Mouse (Mus musculus) spleen, adult 18-20 months (tissue): ENCODE measurements around the gene Fancl.
"Not testable (repeated sequence)": the region's sequence is repeated elsewhere in the genome, so short reads cannot be mapped to it uniquely, and the experiment has no call there.

Experiments
- DNase-seq, 2 experiments: peaks; one replicate each; pipeline ENCODE4 v3.0.0; 2022; ENCODE audit warnings: mixed read lengths in 2 of 2

Fancl gene

GRCm38 (mm10) chr11:26385971-26386370 lies at the start of gene Fancl:
Fancl (plus strand) TSS chr11:26386135.
- no peak for DNase-seq

- no peak for DNase-seq
Observed at GRCm38 (mm10) chr11:26336848-26337247, 49.1 kb upstream of the Fancl start.

GRCm38 (mm10) chr11:26370176-26370575 lies 15.8 kb upstream of the Fancl start:
- DNase-seq: not testable (repeated sequence)

- not testable (repeated sequence) for DNase-seq
Observed at GRCm38 (mm10) chr11:26371980-26372379, 14.0 kb upstream of the Fancl start.

- no peak for DNase-seq
Observed at GRCm38 (mm10) chr11:26374132-26374531, 11.8 kb upstream of the Fancl start.

- no peak for DNase-seq
Observed at GRCm38 (mm10) chr11:26378074-26378473, 7.9 kb upstream of the Fancl start.

GRCm38 (mm10) chr11:26381499-26381898 lies 4.4 kb upstream of the Fancl start:
- DNase-seq: no peak

GRCm38 (mm10) chr11:26386678-26387077 lies 743 bp downstream of the Fancl start:
- DNase-seq: no peak

- peak; percentile 88 to 93 for DNase-seq
Observed at GRCm38 (mm10) chr11:26387087-26387611, 1.2 kb downstream of the Fancl start.

- DNase-seq: no peak
Observed at GRCm38 (mm10) chr11:26395561-26395960, 9.6 kb downstream of the Fancl start.

- DNase-seq: no peak
Observed at GRCm38 (mm10) chr11:26412972-26413371, 27.0 kb downstream of the Fancl start.

- DNase-seq: no peak
Observed at GRCm38 (mm10) chr11:26421472-26421871, 35.5 kb downstream of the Fancl start.

- no peak for DNase-seq
Observed at GRCm38 (mm10) chr11:26434229-26434628, 48.3 kb downstream of the Fancl start.

- no peak for DNase-seq
Observed at GRCm38 (mm10) chr11:26437818-26438217, 51.9 kb downstream of the Fancl start.

GRCm38 (mm10) chr11:26441121-26441520 lies 55.2 kb downstream of the Fancl start:
- DNase-seq: no peak

GRCm38 (mm10) chr11:26444374-26444773 lies 58.4 kb downstream of the Fancl start:
- no peak for DNase-seq

GRCm38 (mm10) chr11:26449789-26450188 lies 63.9 kb downstream of the Fancl start:
- DNase-seq: no peak

- no peak for DNase-seq
Observed at GRCm38 (mm10) chr11:26450636-26451035, 64.7 kb downstream of the Fancl start.

GRCm38 (mm10) chr11:26451228-26451627 lies 65.3 kb downstream of the Fancl start:
- no peak for DNase-seq

- no peak for DNase-seq
Observed at GRCm38 (mm10) chr11:26452693-26453092, 66.8 kb downstream of the Fancl start.

- DNase-seq: no peak
Observed at GRCm38 (mm10) chr11:26454081-26454480, 68.1 kb downstream of the Fancl start.

- no peak for DNase-seq
Observed at GRCm38 (mm10) chr11:26477037-26477739, 91.3 kb downstream of the Fancl start.

- no peak for DNase-seq
Observed at GRCm38 (mm10) chr11:26481691-26482242, 95.8 kb downstream of the Fancl start.

- DNase-seq: peak in 1 of 2 experiments; percentile 2
Observed at GRCm38 (mm10) chr11:26489761-26490466, 104.0 kb downstream of the Fancl start.
